Mouse (Mus musculus) heart, postnatal 0 days (tissue): Measurements from ENCODE around the gene Ptpn6. TPM values are rescaled to one million over a fixed set of nuclear protein-coding genes. Genes with fewer than 3 reads are reported as not detected.
A peak's percentile ranks its signal among the peaks of the same experiment; 100 is the strongest.

Experiments
- ATAC-seq: fragments of 200-750 bp; cut with Nextera tagmentation; 2 replicates; pipeline ENCODE4 v1.8.0; 2017; ENCODE audit warnings: low read depth, moderate number of reproducible peaks, moderate library complexity; ENCODE audit not compliant: insufficient read depth
- DNase-seq: peaks from one replicate; pipeline ENCODE4 v3.0.0-alpha.2; 2016; ENCODE audit warnings: low spot score
- H3K27ac ChIP-seq: fragments of 300-500 bp; sonication (generic); 2 replicates; pipeline ENCODE4 v1.5.1; 2014; ENCODE audit warnings: low read depth, mild to moderate bottlenecking
- H3K27me3 ChIP-seq: fragments of 300-500 bp; sonication (generic); 2 replicates; pipeline ENCODE4 v1.6.1; 2014; ENCODE audit warnings: low read length, mixed read lengths; ENCODE audit not compliant: control insufficient read depth, insufficient read depth
- H3K36me3 ChIP-seq: fragments of 300-500 bp; sonication (generic); replicated peaks from 2 replicates; pipeline ENCODE4 v1.6.1; 2014; ENCODE audit warnings: low read length, mixed read lengths; ENCODE audit not compliant: control insufficient read depth, insufficient read depth
- H3K4me1 ChIP-seq: fragments of 300-500 bp; sonication (generic); 2 replicates; pipeline ENCODE4 v1.6.1; 2014; ENCODE audit warnings: antibody characterized with exemption; ENCODE audit not compliant: control insufficient read depth, insufficient read depth
- H3K4me2 ChIP-seq: fragments of 300-500 bp; sonication (generic); 2 replicates; pipeline ENCODE4 v1.6.1; 2014; ENCODE audit warnings: low read depth, mild to moderate bottlenecking, low read length, moderate library complexity
- H3K4me3 ChIP-seq: fragments of 300-500 bp; sonication (generic); 2 replicates; pipeline ENCODE4 v1.5.1; 2014; ENCODE audit warnings: low read depth, low read length
- H3K9ac ChIP-seq: fragments of 300-500 bp; sonication (generic); replicated peaks from 2 replicates; pipeline ENCODE4 v1.6.1; 2014; ENCODE audit warnings: low read depth, low read length, mixed read lengths
- H3K9me3 ChIP-seq: fragments of 300-500 bp; sonication (generic); replicated peaks from 2 replicates; pipeline ENCODE4 v1.6.1; 2016; ENCODE audit warnings: low read length; ENCODE audit not compliant: control insufficient read depth
- CTCF ChIP-seq: IDR thresholded peaks from 2 replicates; pipeline ENCODE4 v1.5.1; 2016; ENCODE audit warnings: antibody characterized with exemption, control low read depth, low read depth
- EP300 ChIP-seq: IDR thresholded peaks from 2 replicates; pipeline ENCODE4 v1.6.1; 2016; ENCODE audit warnings: antibody characterized with exemption, low read depth
- WGBS: fragments of 180-500 bp; shearing (Covaris S2); extraction: QIAGEN DNeasy Blood & Tissue Kit; methylation state at CpG from one replicate; pipeline ENCODE4 v1.1.7; 2014; 5-methylcytosine and 5-hydroxymethylcytosine counted together
- polyA plus RNA-seq: library from polyadenylated mRNA; unstranded; fragments of >200 nt; fragmentation: Nextera tagmentation; extraction: Ambion mirVana; gene quantifications from 2 replicates; pipeline ENCODE4 v1.2.1, GENCODE M21; 2015
- total RNA-seq: library from RNA; depleted of rRNA; stranded (reverse); fragments of >200 nt; gene quantifications from 2 replicates; pipeline ENCODE4 v1.2.3, GENCODE M21; 2014; ENCODE audit warnings: low replicate concordance

The Ptpn6 gene
- total and polyA plus RNA-seq, 2 experiments from 2014 or later = 4.5 to 6.3 TPM

- H3K4me1 ChIP-seq = peaks cover 9% of the 10 kb centered on the region
- no peak overlapping the region for H3K4me3 ChIP-seq
- H3K27me3 ChIP-seq = no peaks in the 10 kb centered on the region
- peaks cover 69% of the 10 kb centered on the region for H3K36me3 ChIP-seq
- no peak overlapping the region for H3K9ac ChIP-seq
- no peak for TF ChIP-seq EP300
- no peak for TF ChIP-seq CTCF
- ATAC-seq (no peak), DNase-seq (no peak)
- no peak overlapping the region for H3K4me2 ChIP-seq
- 0 out of 2 replicates have a peak overlapping the region, but pooled peaks have one; percentile 4 for H3K27ac ChIP-seq
- WGBS = 57% methylated on average over 5 of the region's 5 CpGs
- H3K9me3 ChIP-seq = no peaks in the 10 kb centered on the region
Measured at GRCm38 (mm10) chr6:124706061-124706627, 32.4 kb downstream of the Ptpn6 start.

- Histone ChIP-seq H3K4me3 (no peak overlapping the region), H3K4me2 (no peak overlapping the region), H3K27me3 (no peaks in the 10 kb centered on the region), H3K4me1 (peaks cover 5% of the 10 kb centered on the region; the same call in 1 of the 2 replicates), H3K36me3 (peaks cover 72% of the 10 kb centered on the region), H3K9me3 (no peaks in the 10 kb centered on the region), H3K27ac (no peak overlapping the region), H3K9ac (no peak overlapping the region)
- no peak for DNase-seq
- TF ChIP-seq CTCF (no peak), EP300 (no peak)
- WGBS = 95% methylated on average over 2 of the region's 2 CpGs
- no peak for ATAC-seq
Measured at GRCm38 (mm10) chr6:124704417-124704816, 34.1 kb downstream of the Ptpn6 start.

GRCm38 (mm10) chr6:124703789-124704188 lies 34.7 kb downstream of the Ptpn6 start:
- Histone ChIP-seq H3K9me3 (no peaks in the 10 kb centered on the region), H3K36me3 (peaks cover 73% of the 10 kb centered on the region), H3K9ac (no peak overlapping the region), H3K4me3 (no peak overlapping the region), H3K4me1 (peaks cover 5% of the 10 kb centered on the region; the same call in 1 of the 2 replicates), H3K4me2 (no peak overlapping the region), H3K27ac (no peak overlapping the region), H3K27me3 (no peaks in the 10 kb centered on the region)
- ATAC-seq (no peak), DNase-seq (no peak)
- TF ChIP-seq CTCF = no peak
- no peak for TF ChIP-seq EP300
- 50% methylated on average over 7 of the region's 7 CpGs for WGBS

GRCm38 (mm10) chr6:124702784-124703103 lies 35.8 kb downstream of the Ptpn6 start:
- no peak overlapping the region for H3K4me3 ChIP-seq
- H3K36me3 ChIP-seq = peaks cover 74% of the 10 kb centered on the region
- H3K9me3 ChIP-seq = no peaks in the 10 kb centered on the region
- peaks cover 5% of the 10 kb centered on the region; the same call in 1 of the 2 replicates for H3K4me1 ChIP-seq
- peak; percentile 62 for ATAC-seq
- H3K27ac ChIP-seq = no peak overlapping the region
- 51% methylated on average over 3 of the region's 3 CpGs for WGBS
- H3K27me3 ChIP-seq = no peaks in the 10 kb centered on the region
- DNase-seq = no peak
- TF ChIP-seq CTCF (peak; percentile 83), EP300 (no peak)
- H3K9ac ChIP-seq = no peak overlapping the region
- no peak overlapping the region for H3K4me2 ChIP-seq

- peaks cover 5% of the 10 kb centered on the region; the same call in 1 of the 2 replicates for H3K4me1 ChIP-seq
Measured at GRCm38 (mm10) chr6:124702102-124702783, 36.3 kb downstream of the Ptpn6 start.

GRCm38 (mm10) chr6:124701338-124701737 lies 37.2 kb downstream of the Ptpn6 start:
- H3K4me3 ChIP-seq = no peak overlapping the region
- H3K36me3 ChIP-seq = peaks cover 71% of the 10 kb centered on the region
- WGBS = 69% methylated on average over 8 of the region's 8 CpGs
- TF ChIP-seq EP300 (no peak), CTCF (peak; percentile 39)
- H3K9ac ChIP-seq = no peak overlapping the region
- no peak overlapping the region for H3K27ac ChIP-seq
- no peak for ATAC-seq
- H3K4me1 ChIP-seq = peaks cover 5% of the 10 kb centered on the region; the same call in 1 of the 2 replicates
- H3K4me2 ChIP-seq = no peak overlapping the region
- no peaks in the 10 kb centered on the region for H3K9me3 ChIP-seq
- DNase-seq = no peak
- H3K27me3 ChIP-seq = no peaks in the 10 kb centered on the region

More at GRCm38 (mm10) chr6:124702102-124702783, 36.3 kb downstream of the Ptpn6 start:
- no peak overlapping the region for H3K9ac ChIP-seq
- no peak overlapping the region for H3K4me3 ChIP-seq
- DNase-seq (no peak), ATAC-seq (no peak)
- no peak overlapping the region for H3K4me2 ChIP-seq
- H3K27me3 ChIP-seq = no peaks in the 10 kb centered on the region
- no peaks in the 10 kb centered on the region for H3K9me3 ChIP-seq
- H3K36me3 ChIP-seq = peaks cover 72% of the 10 kb centered on the region
- WGBS = 88% methylated on average over 17 of the region's 17 CpGs
- TF ChIP-seq CTCF (no peak), EP300 (no peak)
- H3K27ac ChIP-seq = no peak overlapping the region
